Mouse (Mus musculus): ENCODE results near the gene R3hdm1. TPM values are rescaled to one million over a fixed set of nuclear protein-coding genes. Genes with fewer than 3 reads are reported as not detected.
A peak's percentile ranks its signal among the peaks of the same experiment; 100 is the strongest.

R3hdm1 gene
- polyA plus RNA-seq (2015; fragmentation: Nextera tagmentation; extraction: Ambion mirVana) = 49.2 and 49.7 TPM in 2 replicates

GRCm38 (mm10) chr1:128102641-128103461 lies at the start of gene R3hdm1, which contains the start of gene Zranb3:
Gene R3hdm1, plus strand, starts transcription at chr1:128103301.
Gene Zranb3, minus strand, starts transcription at chr1:128103047.
- peak within 1 kb of the TSS; percentile 95 for H3K4me3 ChIP-seq (replicated peaks; ENCODE audit: low read depth, low read length)
- H3K36me3 ChIP-seq (ENCODE audit: insufficient read depth, low read length) = no peaks in the 10 kb centered on the region
- DNase-seq (ENCODE audit: low spot score) (peak; percentile 100), ATAC-seq (replicated peaks; ENCODE audit: low FRiP score, low read depth) (peak; percentile 98)
- H3K4me1 ChIP-seq (replicated peaks; ENCODE audit: insufficient read depth, low read length) = 0 out of 2 replicates have a peak, but pooled peaks cover 7% of the 10 kb centered on the region
- H3K9me3 ChIP-seq (replicated peaks; ENCODE audit: low read length) = no peaks in the 10 kb centered on the region
- peak within 1 kb of the TSS; percentile 82 for H3K9ac ChIP-seq (ENCODE audit: low read depth, low read length)
- H3K4me2 ChIP-seq (ENCODE audit: low read length) = peak within 1 kb of the TSS; percentile 69
- H3K27me3 ChIP-seq (ENCODE audit: insufficient read depth, low read length) = no peaks in the 10 kb centered on the region
- H3K27ac ChIP-seq = peak within 1 kb of the TSS; percentile 93
- no peak; the same call in 1 of the 2 replicates for TF ChIP-seq CTCF (IDR thresholded peaks at IDR 0.05; ENCODE audit: low read depth)
- under 1% methylated on average over 43 of the region's 43 CpGs for WGBS

GRCm38 (mm10) chr1:128057269-128057668 lies 45.8 kb upstream of the R3hdm1 start:
- no peak overlapping the region for H3K4me2 ChIP-seq (ENCODE audit: low read length)
- H3K27me3 ChIP-seq (ENCODE audit: insufficient read depth, low read length) = no peaks in the 10 kb centered on the region
- H3K4me1 ChIP-seq (replicated peaks; ENCODE audit: insufficient read depth, low read length) = no peaks in the 10 kb centered on the region
- H3K36me3 ChIP-seq (ENCODE audit: insufficient read depth, low read length) = no peaks in the 10 kb centered on the region
- DNase-seq (ENCODE audit: low spot score) (no peak), ATAC-seq (replicated peaks; ENCODE audit: low FRiP score, low read depth) (no peak)
- no peak overlapping the region for H3K4me3 ChIP-seq (replicated peaks; ENCODE audit: low read depth, low read length)
- no peak overlapping the region for H3K27ac ChIP-seq
- no peak for TF ChIP-seq CTCF (IDR thresholded peaks at IDR 0.05; ENCODE audit: low read depth)
- H3K9me3 ChIP-seq (replicated peaks; ENCODE audit: low read length) = no peaks in the 10 kb centered on the region
- WGBS = 92% methylated on average over 4 of the region's 4 CpGs
- no peak overlapping the region for H3K9ac ChIP-seq (ENCODE audit: low read depth, low read length)

- no peak for TF ChIP-seq CTCF (IDR thresholded peaks at IDR 0.05; ENCODE audit: low read depth)
- Histone ChIP-seq H3K27me3 (ENCODE audit: insufficient read depth, low read length) (no peaks in the 10 kb centered on the region), H3K4me3 (replicated peaks; ENCODE audit: low read depth, low read length) (no peak overlapping the region), H3K9me3 (replicated peaks; ENCODE audit: low read length) (no peaks in the 10 kb centered on the region), H3K4me2 (ENCODE audit: low read length) (no peak overlapping the region), H3K27ac (no peak overlapping the region), H3K9ac (ENCODE audit: low read depth, low read length) (no peak overlapping the region), H3K4me1 (replicated peaks; ENCODE audit: insufficient read depth, low read length) (no peaks in the 10 kb centered on the region), H3K36me3 (ENCODE audit: insufficient read depth, low read length) (no peaks in the 10 kb centered on the region)
- 88% methylated on average over 5 of the region's 5 CpGs for WGBS
- ATAC-seq (replicated peaks; ENCODE audit: low FRiP score, low read depth) (no peak), DNase-seq (ENCODE audit: low spot score) (no peak)
Measured at GRCm38 (mm10) chr1:128058625-128059024, 44.5 kb upstream of the R3hdm1 start.

- ATAC-seq (replicated peaks; ENCODE audit: low FRiP score, low read depth) (no peak), DNase-seq (ENCODE audit: low spot score) (no peak)
- Histone ChIP-seq H3K4me3 (replicated peaks; ENCODE audit: low read depth, low read length) (no peak overlapping the region), H3K9me3 (replicated peaks; ENCODE audit: low read length) (no peaks in the 10 kb centered on the region), H3K4me2 (ENCODE audit: low read length) (no peak overlapping the region), H3K9ac (ENCODE audit: low read depth, low read length) (no peak overlapping the region), H3K36me3 (ENCODE audit: insufficient read depth, low read length) (no peaks in the 10 kb centered on the region), H3K27me3 (ENCODE audit: insufficient read depth, low read length) (no peaks in the 10 kb centered on the region), H3K27ac (no peak overlapping the region), H3K4me1 (replicated peaks; ENCODE audit: insufficient read depth, low read length) (no peaks in the 10 kb centered on the region)
- 74% methylated on average over 8 of the region's 8 CpGs for WGBS
- TF ChIP-seq CTCF (IDR thresholded peaks at IDR 0.05; ENCODE audit: low read depth) = no peak
Measured at GRCm38 (mm10) chr1:128060655-128061344, 42.3 kb upstream of the R3hdm1 start.

GRCm38 (mm10) chr1:128061401-128061800 lies 41.7 kb upstream of the R3hdm1 start:
- no peak overlapping the region for H3K27ac ChIP-seq
- no peaks in the 10 kb centered on the region for H3K9me3 ChIP-seq (replicated peaks; ENCODE audit: low read length)
- H3K36me3 ChIP-seq (ENCODE audit: insufficient read depth, low read length) = no peaks in the 10 kb centered on the region
- WGBS = 66% methylated on average over 1 of the region's 1 CpGs
- no peak for ATAC-seq (replicated peaks; ENCODE audit: low FRiP score, low read depth)
- no peak overlapping the region for H3K4me2 ChIP-seq (ENCODE audit: low read length)
- no peaks in the 10 kb centered on the region for H3K27me3 ChIP-seq (ENCODE audit: insufficient read depth, low read length)
- H3K4me3 ChIP-seq (replicated peaks; ENCODE audit: low read depth, low read length) = no peak overlapping the region
- DNase-seq (ENCODE audit: low spot score) = no peak
- TF ChIP-seq CTCF (IDR thresholded peaks at IDR 0.05; ENCODE audit: low read depth) = no peak
- no peaks in the 10 kb centered on the region for H3K4me1 ChIP-seq (replicated peaks; ENCODE audit: insufficient read depth, low read length)
- H3K9ac ChIP-seq (ENCODE audit: low read depth, low read length) = no peak overlapping the region

- no peak for ATAC-seq (replicated peaks; ENCODE audit: low FRiP score, low read depth)
- no peak for DNase-seq (ENCODE audit: low spot score)
- H3K27me3 ChIP-seq (ENCODE audit: insufficient read depth, low read length) = no peaks in the 10 kb centered on the region
- no peak overlapping the region for H3K27ac ChIP-seq
- WGBS = 87% methylated on average over 1 of the region's 1 CpGs
- no peaks in the 10 kb centered on the region for H3K9me3 ChIP-seq (replicated peaks; ENCODE audit: low read length)
- no peak overlapping the region for H3K4me2 ChIP-seq (ENCODE audit: low read length)
- no peak overlapping the region for H3K9ac ChIP-seq (ENCODE audit: low read depth, low read length)
- H3K4me1 ChIP-seq (replicated peaks; ENCODE audit: insufficient read depth, low read length) = no peaks in the 10 kb centered on the region
- TF ChIP-seq CTCF (IDR thresholded peaks at IDR 0.05; ENCODE audit: low read depth) = no peak
- H3K36me3 ChIP-seq (ENCODE audit: insufficient read depth, low read length) = no peaks in the 10 kb centered on the region
- H3K4me3 ChIP-seq (replicated peaks; ENCODE audit: low read depth, low read length) = no peak overlapping the region
Measured at GRCm38 (mm10) chr1:128062167-128062566, 40.9 kb upstream of the R3hdm1 start.
